Mouse (Mus musculus): ENCODE results near the gene Folr2.

Folr2 gene

DNA sequence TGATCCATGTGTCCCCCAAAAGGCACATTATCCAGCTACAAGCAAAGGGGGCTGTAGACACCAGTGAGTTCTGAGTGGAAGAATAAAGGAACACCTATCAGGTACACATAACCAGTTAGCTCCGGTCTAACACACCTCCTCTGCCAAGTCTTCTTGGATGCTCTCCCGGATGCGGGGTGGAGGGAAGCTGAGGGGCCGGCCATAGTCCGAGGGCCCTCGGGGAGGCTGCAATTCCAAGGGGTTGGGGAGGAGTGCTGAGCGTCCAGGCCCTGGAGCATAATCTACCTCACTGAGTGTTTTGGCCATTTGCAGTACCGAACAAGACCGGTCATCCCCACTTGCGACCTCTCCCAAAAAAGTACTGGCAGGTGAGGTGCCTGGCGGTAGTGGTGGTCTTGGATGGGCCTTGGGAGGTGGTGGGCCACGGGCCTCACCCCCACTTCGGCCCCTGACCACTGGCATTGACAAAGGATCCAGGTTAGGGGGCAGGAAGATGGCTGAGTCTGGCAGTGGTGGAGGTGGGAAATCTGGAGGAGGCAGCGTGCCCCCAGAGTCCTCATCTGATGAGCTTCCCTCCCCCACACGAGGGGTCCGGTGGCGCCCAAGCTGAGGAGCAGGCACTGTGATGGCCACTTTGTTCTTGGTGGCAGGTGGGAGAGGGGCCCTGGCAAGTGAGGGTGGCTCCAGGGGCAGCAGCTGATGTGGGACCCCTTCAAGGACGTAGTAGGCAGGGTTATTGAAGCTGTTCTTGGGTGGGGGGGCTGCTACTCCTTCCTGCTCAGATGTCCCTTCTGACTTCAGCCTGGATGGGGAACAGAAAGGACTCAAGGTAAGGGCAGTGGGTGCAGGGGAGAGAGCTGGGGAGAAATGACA lies 33.0 kb downstream of the Folr2 start:
- CTCF ChIA-PET, result interaction anchor here (0.6 kb wide), 1 partner anchor 82 kb away, joined by 3 read pairs; no protein-coding TSS in a partner anchor

DNA sequence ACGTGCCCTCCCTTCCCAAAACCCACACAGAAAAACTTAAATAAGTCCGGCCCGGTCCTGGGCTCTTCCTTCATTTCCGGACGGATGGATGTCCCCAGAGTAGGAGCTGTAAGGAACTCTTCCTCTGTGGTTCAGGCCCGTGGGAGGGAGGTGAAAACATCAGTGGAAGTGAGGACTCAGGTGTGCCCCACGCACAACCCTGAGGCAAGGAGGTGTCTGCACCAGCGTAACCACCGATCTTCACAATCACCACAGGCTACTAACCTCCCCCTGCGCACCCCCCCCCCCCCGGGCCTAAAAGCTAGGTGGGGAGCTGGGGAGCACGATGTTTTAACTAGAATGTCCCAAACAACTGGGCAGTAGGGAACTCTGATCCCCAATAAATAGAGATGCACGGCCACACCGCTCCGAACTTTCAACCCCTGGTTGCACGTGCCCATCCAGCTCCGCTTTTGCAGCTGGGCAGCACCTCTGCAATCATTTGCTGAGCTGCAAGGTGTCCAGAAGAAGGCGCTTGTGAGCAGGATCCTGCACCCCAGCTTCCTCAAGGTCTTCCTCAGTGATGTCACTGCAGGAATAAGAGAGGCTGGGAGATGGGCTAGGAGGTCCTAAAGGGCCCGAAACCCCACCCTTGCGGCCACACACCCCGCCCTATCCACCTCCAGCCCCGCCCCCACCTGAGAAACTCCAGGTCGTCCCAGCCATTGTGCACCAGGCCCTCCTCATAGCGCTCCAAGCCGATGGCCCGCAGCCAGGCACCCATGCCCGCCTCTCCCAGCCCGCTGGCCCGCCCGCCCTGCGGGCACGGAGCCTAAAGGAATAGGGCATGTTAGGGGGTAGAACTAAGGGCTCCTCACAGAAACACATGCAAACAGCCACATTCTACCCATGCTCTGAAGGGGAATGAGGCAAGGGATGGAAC lies 33.9 kb downstream of the Folr2 start:
- CTCF ChIA-PET, result interaction anchor here (0.7 kb wide), 1 partner anchor 482 kb away, joined by 4 read pairs; no protein-coding TSS in a partner anchor

DNA sequence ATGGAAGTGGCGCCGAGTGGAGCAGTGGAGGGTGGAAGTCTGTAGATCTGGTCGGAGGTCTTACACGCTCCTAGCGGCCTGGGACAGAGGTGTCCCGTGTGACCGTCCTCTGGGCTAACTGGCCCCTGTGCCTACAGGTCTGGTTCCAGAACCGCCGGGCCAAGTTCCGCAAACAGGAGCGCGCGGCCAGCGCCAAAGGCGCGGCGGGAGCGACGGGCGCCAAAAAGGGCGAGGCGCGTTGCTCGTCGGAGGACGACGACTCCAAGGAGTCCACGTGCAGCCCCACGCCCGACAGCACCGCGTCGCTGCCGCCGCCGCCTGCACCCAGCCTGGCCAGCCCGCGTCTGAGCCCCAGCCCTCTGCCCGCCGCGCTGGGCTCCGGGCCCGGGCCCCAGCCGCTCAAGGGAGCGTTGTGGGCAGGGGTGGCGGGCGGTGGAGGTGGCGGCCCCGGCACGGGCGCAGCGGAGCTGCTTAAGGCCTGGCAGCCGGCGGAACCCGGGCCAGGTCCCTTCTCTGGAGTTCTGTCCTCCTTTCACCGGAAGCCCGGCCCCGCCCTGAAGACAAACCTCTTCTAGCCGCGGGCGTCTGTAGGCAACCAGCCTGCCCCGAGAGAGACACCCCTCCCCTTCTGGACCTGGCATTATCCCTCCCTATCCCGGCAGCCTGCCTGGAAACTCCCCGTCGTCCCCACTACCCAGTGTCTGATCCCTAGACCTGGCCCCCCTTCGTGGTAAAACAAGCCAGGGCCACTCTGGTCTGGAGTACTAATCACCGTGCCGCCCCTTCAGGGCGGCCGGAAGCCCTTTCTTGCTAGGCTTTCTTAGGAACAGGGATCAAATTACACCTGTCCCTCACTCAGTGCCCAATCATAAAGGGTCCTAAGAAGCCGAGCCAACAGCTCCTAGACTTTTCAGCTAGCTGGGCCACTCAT lies 35.2 kb downstream of the Folr2 start:
- CTCF ChIA-PET, result interaction anchor here (0.7 kb wide), 1 partner anchor 67 kb away, joined by 3 read pairs; no protein-coding TSS in a partner anchor

DNA sequence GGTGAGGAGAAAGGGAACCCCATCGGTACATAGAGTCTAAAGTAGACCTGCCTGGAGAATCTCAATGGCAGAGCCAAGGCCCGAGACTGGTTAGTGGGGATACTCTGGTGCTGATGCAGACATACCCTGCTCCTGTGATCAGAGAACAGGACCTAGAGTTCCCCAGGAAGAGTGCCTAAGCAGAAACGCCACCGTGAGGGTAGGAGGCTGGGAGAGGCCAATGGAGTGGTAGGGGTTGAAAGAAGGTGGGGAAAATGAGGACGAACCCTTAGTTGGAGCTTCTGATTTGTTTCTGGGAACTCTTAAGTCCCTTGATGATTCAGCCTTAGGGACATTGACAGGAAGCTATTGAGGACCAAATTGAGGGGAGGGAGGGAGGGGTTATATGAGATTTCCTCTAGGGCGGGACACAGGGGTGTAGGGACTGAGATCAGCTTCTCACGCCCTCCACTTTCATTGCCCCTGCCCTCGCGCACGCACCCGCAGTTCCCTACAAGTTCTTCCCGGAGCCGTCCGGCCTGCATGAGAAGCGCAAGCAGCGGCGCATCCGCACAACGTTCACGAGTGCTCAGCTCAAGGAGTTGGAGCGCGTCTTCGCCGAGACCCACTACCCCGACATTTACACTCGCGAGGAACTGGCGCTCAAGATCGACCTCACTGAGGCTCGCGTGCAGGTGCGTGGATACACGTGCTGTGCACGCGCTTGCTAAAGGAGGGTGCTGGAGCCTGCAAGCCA lies 36.5 kb downstream of the Folr2 start:
- CTCF ChIA-PET, result no interaction called here

DNA sequence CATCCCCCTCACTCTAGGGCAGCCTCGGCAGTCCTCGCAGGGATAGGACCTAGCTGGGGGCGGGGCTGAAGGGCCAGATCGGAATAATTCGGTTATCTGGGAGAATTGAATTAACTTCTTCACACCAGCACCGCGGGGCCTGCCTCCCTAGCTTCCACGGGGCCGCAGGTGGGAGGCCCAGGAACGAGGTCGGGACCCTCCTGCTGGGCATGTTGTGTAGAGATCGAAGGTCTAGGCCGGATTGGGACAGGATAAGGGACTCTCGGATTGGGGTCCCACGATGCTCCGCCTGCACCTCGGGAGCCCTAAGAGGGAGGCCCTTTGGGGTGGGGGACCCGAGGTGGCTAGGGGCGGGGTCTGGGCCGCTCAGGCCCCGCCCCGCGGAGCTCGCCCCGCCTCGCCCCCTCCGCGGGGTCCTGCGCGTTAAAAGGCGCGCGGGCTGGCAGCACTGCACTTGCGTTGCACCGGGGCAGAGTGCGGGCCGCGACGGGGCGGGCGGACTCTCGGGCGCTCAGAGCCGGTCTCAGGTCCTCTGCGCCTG lies 39.1 kb downstream of the Folr2 start, which contains the start of gene Phox2a:
TSS of gene Phox2a (plus strand) at position 453 of the 541 bp plus-strand sequence.
- CTCF ChIA-PET, result no interaction called here

All from spleen, embryonic (tissue).